Mouse (Mus musculus) adipocyte (in vitro differentiated cells): ENCODE data around the gene Cep44.
A peak's percentile ranks its signal among the peaks of the same experiment; 100 is the strongest.

ENCODE experiments used
- DNase-seq: peaks from one replicate; pipeline ENCODE4 v3.0.0-alpha.2; 2016; ENCODE audit warnings: low spot score

Gene Cep44

DNA sequence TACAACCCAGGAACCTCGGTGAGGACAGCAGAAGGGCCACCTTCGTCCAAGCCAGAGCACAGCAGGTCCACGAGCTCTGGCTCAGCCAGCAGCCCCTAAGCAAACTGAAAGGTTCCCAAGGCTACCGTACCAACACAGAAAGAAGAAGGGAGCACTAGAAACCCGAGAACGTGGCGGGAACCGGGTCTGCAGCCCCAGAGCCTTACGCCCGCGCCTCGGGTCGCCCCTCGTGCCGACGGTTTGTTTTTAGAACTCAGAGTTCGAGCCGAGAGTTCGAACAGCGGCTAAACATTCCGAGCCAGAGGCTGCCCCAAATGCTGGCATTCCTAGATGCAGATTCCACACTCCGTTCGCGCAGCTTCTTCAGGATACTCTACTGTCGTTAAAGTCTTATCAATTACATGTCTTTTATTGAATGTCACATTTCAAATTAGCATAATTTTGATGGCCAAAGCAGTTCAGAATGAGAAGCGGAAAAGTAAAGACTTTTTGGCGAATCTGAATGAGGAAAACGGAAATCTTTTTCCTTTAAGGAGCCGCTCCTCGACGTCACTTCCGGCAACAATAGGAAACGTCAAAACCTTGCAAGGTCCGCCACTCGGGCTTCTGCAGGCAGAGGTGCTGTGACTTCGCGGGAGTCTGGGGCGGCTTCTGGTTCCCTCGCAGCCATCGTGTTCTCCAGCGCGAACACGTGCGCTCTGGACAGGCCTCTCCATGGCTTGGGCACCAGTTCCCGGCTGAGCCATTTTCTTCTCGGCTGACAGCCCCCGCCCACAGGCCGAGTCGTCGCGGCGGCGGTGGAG is at the start of gene Cep44, which contains the start of gene Fbxo8:
TSS of gene Cep44 (minus strand) at position 490 of the 803 bp plus-strand sequence.
TSS of gene Fbxo8 (plus strand) at position 533 of the 803 bp plus-strand sequence.
- DNase-seq = peak; percentile 88

GRCm38 (mm10) chr8:56591502-56591901 is 40.7 kb upstream of the Cep44 start:
- DNase-seq = no peak

GRCm38 (mm10) chr8:56591084-56591483 is 40.2 kb upstream of the Cep44 start:
- no peak for DNase-seq

DNA sequence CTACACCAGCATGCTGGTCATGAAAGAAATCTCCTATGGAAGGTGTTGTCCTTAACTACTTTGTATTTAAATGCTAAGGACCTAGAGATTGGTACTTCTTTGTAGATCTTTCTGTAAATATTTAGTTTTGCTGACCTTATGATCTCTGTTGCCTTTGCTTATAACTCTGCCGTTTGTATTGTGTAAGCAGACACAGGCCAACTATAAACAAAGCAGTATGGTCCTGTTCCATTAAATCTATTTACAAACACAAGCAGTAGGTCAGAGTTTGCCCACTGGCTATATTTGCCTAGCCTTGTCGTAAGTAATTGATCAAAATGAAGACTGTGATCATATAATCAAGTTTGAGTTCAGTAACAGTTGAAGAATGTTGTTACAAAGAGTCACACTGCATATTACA is 38.2 kb upstream of the Cep44 start:
- DNase-seq = no peak

- peak; percentile 11 for DNase-seq
Measured at GRCm38 (mm10) chr8:56582841-56583240, 32.0 kb upstream of the Cep44 start.

DNA sequence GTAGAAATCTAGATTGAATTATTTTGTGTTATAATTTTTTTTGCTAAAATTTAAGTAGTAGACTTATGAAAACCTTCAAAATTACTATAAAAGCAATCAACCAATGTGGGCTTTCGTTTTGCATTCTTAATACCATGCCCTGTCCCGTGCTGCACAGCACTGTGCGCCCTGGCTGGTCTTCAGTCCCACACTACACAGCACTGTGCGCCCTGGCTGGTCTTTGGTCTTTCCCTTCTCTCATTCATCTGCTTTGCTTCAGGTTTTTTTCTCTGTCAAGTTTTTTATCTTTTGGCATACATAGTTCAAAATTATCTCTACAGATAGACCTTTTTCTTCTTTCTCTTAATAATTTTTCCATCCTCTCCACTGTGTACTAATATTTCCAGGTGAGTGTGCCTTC is 30.1 kb upstream of the Cep44 start:
- no peak for DNase-seq

DNA sequence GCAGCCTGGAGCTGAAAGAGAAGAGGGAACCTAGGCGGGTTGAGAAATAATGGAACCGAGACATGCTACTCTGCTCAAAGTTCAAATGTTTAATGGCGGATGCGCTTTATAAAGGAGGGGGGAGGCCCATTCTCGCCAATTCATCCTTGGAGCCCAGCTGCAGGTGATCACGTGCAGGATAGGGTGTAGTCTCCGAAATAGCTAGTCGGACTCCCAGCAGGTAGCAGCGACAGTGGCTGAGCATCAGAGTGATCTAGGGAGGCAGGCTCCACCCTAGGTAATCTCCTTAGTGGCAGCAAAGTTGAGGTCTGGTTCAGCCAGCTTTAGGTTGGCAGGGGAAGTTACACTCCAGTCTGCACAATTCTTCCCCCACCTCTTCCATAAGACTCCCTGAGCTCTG is 16.0 kb upstream of the Cep44 start:
- no peak for DNase-seq

- DNase-seq = no peak
Measured at GRCm38 (mm10) chr8:56564399-56565047, 13.7 kb upstream of the Cep44 start.

GRCm38 (mm10) chr8:56552551-56553103 is 1.8 kb upstream of the Cep44 start:
- DNase-seq = no peak

GRCm38 (mm10) chr8:56552045-56552444 is 1.2 kb upstream of the Cep44 start:
- DNase-seq = peak; percentile 30

- peak; percentile 96 for DNase-seq
Measured at GRCm38 (mm10) chr8:56551361-56551852, 560 bp upstream of the Cep44 start.

- no peak for DNase-seq
Measured at GRCm38 (mm10) chr8:56547866-56548265, 3.0 kb downstream of the Cep44 start.

DNA sequence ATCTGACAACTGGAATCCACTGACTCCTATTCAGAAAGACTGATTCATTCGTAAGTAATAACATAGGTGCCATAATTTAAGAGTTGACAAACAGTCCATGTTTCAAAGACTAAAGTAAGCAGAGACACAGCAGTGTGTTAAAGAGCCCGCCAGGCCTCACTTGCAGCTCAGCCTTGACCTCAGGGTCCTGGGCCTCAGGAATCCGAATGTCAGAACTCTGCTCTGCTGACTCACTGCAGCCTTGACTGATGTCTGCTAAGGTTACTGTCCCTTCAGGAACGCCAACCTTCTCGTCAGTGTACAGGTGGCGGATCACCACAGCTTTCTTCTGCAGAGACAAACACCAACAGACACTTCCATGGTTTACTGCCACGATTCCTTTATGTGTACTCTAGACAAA is 10.1 kb downstream of the Cep44 start:
- DNase-seq = no peak

DNA sequence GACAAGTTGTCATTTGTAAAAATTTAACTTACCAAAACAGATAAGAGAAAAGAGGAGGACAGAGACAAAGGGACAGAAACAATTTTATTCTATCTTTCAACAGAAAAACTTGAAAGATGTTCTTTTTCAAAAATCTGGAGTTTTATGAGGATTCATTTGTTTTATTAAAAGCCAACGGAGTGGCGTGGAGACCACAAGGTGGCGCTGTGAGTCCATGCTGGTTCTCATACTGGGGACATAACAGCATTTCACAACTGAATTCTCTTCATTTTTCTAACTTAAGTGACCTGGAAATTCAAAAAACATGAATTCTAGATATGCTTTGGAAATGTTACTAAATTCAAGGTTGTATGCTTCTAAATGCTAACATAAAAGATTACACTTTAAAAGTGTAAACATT is 20.5 kb downstream of the Cep44 start:
- DNase-seq = peak; percentile 83

GRCm38 (mm10) chr8:56528869-56529268 is 22.0 kb downstream of the Cep44 start:
- DNase-seq = no peak

DNA sequence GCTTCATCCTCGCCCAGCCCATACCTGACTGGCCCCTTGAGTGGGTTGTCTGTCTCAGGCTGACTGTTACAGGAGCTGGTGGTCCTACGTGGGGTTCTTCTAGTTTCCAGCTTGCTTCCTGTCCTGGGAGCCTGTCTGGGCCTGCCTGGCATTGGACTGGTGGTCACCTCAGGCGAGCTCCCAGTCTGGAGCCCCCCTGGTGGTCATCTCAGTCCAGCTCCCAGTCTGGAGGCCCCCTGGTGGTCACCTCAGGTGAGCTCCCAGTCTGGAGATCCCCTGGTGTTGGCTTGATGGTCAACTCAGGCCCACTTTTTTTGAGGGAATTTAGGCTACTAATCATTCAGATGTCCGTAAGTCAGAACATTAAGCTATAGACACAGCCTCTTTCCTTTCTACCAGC is 29.8 kb downstream of the Cep44 start:
- DNase-seq = no peak

DNA sequence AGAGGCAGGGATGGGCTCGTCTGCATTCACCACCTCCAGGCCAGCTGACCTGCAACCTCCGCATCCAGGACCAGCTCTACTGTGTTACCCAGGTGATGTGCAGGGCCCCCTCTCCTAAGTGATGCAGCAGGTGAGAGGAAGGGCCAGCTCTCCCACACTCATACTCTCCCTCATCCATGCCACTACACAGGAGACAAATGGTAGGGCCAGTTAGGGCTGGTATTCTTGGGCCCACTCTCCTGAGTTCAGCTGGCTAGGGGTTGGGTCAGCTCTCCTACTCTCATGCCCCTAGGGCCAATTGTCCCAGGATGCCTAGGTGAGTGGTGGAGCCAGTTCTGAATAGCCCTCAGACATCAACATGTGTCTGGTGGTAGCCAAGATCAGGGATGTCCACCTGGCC is 30.6 kb downstream of the Cep44 start:
- no peak for DNase-seq

GRCm38 (mm10) chr8:56518848-56519247 is 32.0 kb downstream of the Cep44 start:
- no peak for DNase-seq

DNA sequence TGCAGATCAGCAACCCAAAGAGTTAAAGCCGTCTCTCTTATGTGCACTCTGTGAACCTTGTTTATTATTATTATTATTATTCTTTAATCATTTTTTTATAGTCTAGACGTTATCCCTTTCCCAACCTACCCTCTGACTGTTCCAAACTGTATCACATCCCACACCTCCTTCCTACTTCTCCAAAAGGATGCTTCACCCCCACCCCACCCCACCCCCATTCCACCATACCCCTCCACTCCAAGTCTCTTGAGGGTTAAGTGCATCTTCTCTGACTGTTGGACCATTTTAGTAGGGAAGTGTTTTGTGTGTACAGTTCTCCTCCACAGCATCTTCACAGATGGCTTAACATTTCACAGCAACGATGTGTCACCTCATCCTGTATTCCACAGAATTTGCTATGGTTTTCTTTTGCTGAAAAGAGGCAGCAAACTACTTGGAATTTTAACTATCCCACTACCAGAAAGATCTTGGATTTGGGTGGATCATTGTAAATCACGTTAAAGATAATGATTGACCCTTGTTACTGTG is 41.8 kb downstream of the Cep44 start:
- no peak for DNase-seq

GRCm38 (mm10) chr8:56508318-56508951 is 42.4 kb downstream of the Cep44 start:
- DNase-seq = peak; percentile 7

GRCm38 (mm10) chr8:56501911-56502310 is 48.9 kb downstream of the Cep44 start:
- DNase-seq = no peak

DNA sequence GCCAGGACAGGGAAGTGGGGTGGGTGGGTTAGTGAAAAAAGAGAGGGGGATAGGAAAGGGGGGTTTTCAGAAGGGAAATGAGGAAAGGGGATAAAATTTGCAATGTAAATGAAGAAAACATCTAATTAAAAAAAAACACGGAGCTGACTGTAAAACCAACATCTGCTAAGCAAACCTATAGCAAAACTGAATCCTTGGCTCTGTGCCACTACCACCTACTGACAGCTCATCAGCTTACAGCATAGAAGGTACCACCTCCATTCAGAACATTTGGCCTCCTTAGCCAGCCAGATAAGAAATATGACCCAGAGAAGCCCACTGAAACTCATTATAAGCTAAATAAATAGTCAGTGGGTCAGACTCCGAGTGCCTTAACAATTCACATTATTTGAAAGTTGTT is 61.4 kb downstream of the Cep44 start:
- DNase-seq = no peak
